Mouse (Mus musculus): ENCODE measurements around the gene Tmem268.

Tmem268 gene

DNA sequence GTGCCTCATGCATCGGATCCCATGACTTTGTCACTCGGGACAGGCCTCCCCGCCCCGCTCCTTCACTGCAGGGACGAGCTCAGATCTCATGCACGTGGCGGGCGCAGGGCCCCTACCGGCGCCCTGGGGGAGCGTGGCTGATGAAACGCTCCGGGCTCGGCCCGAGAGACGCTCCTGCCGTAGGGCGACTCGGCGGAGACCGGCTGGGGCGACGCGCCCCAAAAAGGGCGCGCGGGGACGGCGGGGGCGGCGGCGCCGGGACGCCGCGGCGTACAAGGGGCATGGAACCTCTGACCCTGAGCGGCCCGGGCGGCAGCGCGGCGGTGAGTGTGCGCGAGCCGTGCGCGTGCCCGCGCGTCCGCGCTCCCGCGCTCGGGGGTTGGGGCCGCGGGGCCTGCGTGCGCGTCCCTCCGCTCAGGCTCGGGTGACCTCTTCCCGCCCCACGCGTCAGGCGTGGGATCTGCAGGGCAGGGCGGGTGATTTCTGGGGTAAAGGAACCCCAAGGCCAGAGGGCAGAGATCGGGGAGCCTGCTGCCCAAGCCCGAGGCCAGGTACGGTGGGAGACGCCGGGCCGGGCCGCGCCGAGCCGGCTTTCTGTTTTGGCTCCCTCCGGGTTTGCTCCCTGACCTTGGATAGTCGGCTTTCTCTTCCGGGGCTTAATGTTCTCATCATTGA is at the start of gene Tmem268:
TSS of gene Tmem268 (plus strand) at position 375 of the 675 bp plus-strand sequence.
- peak in 1 of 2 experiments; percentile 60 for DNase-seq (ENCODE audit: low spot score in 2 of 2)

- no peak for DNase-seq (ENCODE audit: low spot score in 2 of 2)
Observed at GRCm38 (mm10) chr4:63512921-63513320, 45.7 kb upstream of the Tmem268 start.

GRCm38 (mm10) chr4:63514454-63514984 is 44.1 kb upstream of the Tmem268 start:
- no peak for DNase-seq (ENCODE audit: low spot score in 2 of 2)

- DNase-seq (ENCODE audit: low spot score in 2 of 2), result no peak
Observed at GRCm38 (mm10) chr4:63515021-63515420, 43.6 kb upstream of the Tmem268 start.

DNA sequence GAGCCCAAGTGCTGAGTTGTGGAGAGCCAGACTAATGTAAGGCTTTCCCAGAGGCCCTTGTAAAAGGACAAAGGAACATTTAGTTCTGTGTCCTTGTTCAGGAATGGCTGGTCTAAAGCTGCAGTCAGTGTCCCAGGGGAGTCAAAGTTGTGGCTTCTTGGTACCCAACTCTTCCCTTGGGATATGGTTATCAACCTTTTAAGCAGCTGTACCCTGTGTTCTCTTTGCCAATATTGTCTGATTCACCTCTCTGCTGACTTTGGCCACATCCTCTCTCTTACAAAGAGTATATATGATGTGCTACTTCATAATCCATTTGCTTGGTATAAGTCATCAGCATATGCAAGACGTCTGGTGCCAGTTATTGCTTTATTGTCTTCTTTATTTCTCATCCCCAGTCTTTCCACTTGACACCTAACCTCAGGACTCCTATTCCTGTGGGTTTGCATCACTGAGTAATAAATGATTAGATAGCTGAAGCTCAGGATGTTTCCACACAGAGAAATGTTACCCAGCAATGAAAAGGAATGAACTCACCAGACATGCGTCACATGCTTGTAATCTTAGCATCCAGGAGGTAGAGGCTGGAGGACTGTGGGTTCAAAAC is 36.7 kb upstream of the Tmem268 start:
- no peak for DNase-seq (ENCODE audit: low spot score in 2 of 2)

GRCm38 (mm10) chr4:63525514-63525913 is 33.1 kb upstream of the Tmem268 start:
- DNase-seq (ENCODE audit: low spot score in 2 of 2), result no peak

DNA sequence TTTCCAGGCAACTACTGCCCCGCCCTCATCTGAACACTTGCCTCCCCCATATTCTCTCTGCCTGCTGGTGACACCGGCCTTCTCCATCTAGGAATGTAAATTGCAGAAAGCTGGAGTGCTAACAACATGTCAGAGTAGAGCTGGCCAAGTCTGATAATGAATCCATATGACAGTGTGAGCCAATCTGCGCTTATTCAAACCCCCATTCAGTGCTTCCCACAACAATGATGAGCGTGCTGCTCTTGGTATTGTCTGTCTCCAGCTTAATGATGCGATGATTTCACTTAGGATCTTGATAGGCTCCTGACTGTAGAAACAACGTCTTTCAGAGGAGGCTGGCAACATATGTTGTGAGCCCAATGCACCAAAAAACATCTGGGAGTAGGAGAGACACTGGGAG is 29.6 kb upstream of the Tmem268 start:
- peak in 1 of 2 experiments; percentile 65 for DNase-seq (ENCODE audit: low spot score in 2 of 2)

GRCm38 (mm10) chr4:63530409-63530808 is 28.2 kb upstream of the Tmem268 start:
- DNase-seq (ENCODE audit: low spot score in 2 of 2), result no peak

- DNase-seq (ENCODE audit: low spot score in 2 of 2), result no peak
Observed at GRCm38 (mm10) chr4:63537602-63538001, 21.0 kb upstream of the Tmem268 start.

- DNase-seq (ENCODE audit: low spot score in 2 of 2), result no peak
Observed at GRCm38 (mm10) chr4:63542209-63542608, 16.4 kb upstream of the Tmem268 start.

DNA sequence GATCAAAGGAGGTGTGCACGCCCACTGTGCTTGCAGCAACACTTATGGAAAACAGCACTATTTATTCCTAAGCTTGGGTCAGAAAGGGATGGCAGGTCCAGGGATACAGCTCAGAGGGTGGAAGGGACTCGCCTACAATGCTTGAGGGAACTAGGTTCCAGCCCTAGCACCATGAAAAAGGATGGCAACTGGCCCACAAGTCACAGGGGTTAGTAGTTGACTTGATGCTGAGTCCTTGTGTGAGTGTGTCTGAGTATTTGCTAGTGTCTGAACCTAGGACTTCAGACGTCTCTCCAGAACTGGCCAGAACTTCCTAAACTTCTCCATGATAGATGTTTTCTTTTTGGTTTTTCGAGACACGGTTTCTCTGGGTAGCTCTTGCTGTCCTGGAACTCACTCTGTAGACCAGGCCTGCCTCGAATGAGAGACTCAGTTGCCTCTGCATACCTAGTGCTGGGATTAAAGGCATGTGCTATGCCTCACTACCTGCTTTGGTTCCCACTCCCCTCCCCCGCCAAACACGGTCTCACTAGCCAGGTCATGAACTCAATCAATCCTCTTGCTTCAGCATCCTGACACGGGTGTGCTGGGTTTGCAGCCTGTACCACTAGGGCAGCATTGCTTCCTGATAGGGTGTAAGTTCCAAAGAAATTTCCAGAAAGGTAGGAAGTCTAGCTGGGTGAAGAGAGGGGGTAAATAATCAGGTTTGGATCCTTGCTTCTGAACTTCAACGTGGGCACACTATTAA is 14.7 kb upstream of the Tmem268 start:
- DNase-seq (ENCODE audit: low spot score in 2 of 2), result no peak

DNA sequence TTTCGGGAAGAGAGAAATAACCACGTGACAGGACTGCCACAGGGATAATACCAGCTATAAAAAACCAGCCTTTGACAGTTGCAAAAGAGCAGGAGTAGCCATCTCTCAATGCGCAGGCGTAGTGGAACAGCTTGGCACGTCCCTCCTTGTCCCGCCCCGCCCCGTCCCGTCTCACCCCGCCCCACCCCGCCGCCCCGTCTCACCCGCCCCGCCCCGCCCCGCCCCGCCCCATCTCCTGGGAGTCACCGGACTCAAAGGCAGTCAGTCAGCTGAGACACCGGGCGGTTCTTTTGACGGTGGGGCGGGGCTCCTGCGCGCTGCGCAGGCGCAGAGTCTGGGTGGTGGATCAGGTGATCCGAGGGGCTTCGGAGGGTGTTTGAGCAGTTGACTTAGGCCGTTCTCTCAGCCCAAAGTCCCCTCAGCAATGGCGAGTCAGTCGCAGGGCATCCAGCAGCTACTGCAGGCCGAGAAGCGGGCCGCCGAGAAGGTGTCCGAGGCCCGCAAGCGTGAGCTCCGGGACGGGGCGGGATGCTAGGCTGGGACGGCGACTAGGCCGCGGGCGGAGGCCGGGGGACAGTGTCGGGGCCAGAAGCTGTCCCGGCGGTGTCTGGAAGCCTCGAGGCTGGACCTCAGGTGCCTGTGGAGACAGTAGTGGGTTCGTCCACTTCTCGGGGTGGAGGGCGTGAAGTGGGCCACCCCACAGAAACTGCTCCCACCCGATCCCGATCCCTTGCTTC is 13.9 kb upstream of the Tmem268 start, which contains the start of gene Atp6v1g1:
TSS of gene Atp6v1g1 (plus strand) at position 279 of the 737 bp plus-strand sequence.
- DNase-seq (ENCODE audit: low spot score in 2 of 2), result peak; percentile 88 to 96

- DNase-seq (ENCODE audit: low spot score in 2 of 2), result no peak
Observed at GRCm38 (mm10) chr4:63545231-63545958, 13.2 kb upstream of the Tmem268 start.

DNA sequence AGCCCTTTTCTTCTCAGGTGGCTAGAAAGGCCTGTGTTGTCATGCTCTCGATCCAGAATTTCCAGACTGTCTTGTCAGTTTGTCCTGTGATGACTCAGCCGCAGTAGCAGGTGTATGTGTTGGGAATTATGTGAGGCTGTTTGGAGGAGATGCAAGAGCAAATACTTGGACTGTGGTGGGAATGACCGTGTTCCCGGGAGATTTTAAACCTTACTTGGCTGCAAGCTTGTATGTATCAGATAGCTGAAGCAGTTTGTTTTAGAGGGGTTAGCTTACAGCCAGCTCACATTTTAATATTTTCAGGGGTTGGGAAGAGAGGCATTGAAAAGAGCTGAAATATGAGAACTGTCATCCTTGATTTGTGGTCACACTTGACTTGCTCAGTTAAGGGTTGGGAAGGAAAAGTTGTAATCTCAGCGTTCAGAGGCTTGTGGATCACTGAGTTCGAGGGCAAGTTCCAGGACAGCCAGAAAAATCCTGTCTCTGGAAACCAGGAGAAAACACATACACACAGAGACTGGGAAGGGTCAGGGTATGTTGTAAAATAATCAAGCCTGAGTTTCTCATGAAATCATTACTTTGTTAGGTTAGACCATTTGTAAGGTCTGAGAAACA is 12.0 kb upstream of the Tmem268 start:
- no peak for DNase-seq (ENCODE audit: low spot score in 2 of 2)

- no peak for DNase-seq (ENCODE audit: low spot score in 2 of 2)
Observed at GRCm38 (mm10) chr4:63547799-63548198, 10.8 kb upstream of the Tmem268 start.

- no peak for DNase-seq (ENCODE audit: low spot score in 2 of 2)
Observed at GRCm38 (mm10) chr4:63548491-63548890, 10.1 kb upstream of the Tmem268 start.

GRCm38 (mm10) chr4:63550908-63551307 is 7.7 kb upstream of the Tmem268 start:
- no peak for DNase-seq (ENCODE audit: low spot score in 2 of 2)

- peak in 1 of 2 experiments; percentile 47 for DNase-seq (ENCODE audit: low spot score in 2 of 2)
Observed at GRCm38 (mm10) chr4:63552865-63553264, 5.7 kb upstream of the Tmem268 start.

- no peak for DNase-seq (ENCODE audit: low spot score in 2 of 2)
Observed at GRCm38 (mm10) chr4:63553789-63554576, 4.6 kb upstream of the Tmem268 start.

GRCm38 (mm10) chr4:63554616-63555015 is 4.0 kb upstream of the Tmem268 start:
- DNase-seq (ENCODE audit: low spot score in 2 of 2), result no peak

Data from left cerebral cortex, adult 9 months (tissue).